Comparison of ENCODE assay signal across 8 mouse cellular contexts in the genomic region with DNA sequence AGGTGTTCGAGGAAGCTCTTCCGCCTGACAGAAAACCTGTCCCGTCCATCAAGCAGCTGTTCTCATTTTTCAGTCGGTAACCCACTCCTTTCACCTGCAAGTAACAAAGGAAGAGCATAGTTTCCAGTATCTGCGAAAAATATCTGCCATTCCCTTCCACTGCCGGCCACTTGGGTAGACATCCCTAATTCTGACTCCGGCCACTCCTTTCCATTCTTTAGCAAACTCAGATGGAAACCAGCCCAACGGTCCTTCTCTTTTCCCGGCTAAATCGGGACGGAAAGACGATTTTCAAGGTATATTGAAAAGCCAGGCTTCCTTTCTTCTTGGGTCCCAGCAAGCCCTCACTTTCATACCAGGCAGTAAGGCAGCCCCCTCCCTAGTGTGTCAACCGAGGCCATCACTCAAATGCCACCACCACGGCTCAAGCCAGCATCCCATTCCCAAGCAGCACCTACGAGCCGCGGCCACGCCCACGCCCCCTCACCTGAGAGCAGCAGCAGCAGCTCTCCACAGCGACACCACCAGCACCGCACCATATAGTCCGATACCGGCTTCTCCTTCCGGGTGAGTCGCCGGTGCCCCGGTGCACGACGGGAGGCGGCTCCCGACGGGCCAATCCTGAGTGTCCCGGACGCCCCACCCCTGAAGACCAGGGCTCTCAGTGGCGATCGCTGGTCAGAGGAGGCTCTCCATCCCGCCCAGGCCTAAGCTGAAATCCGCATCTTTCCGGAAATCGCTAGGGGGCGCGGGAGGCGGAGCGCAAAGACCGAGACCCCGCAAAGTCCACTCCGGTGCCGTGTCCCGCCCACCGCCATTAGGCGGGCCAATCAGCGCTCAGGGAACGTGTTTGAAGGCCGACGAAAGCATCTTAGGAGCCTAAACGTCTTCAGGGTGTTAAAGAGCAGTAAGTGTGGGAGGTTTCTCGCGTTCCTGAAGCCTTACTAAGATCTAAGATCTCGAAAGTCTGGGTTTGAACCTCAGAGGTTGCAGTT. TPM values are rescaled to one million over a fixed set of nuclear protein-coding genes. Genes with fewer than 3 reads are reported as not detected.
DNase-seq lines count a peak whose midpoint lies in the region; ATAC-seq and TF ChIP-seq lines count a peak whose summit lies in the region.

A gene (minus strand): TSS at position 592 of the 995 bp plus-strand sequence.

- H3K9ac ChIP-seq in CH12.LX (ENCODE audit: insufficient read depth, low read depth): peak within 1 kb of the TSS; percentile 87
- H3K9ac ChIP-seq in forebrain, embryonic 11.5 days (ENCODE audit: low read length): peak within 1 kb of the TSS; percentile 66
- peak within 1 kb of the TSS; percentile 66 for H3K9ac ChIP-seq in heart, embryonic 16.5 days (ENCODE audit: low read length)
- H3K9ac ChIP-seq in liver, embryonic 15.5 days: peak within 1 kb of the TSS; percentile 82
- peak within 1 kb of the TSS; percentile 64 for H3K9ac ChIP-seq in neural tube, embryonic 12.5 days

- H3K4me2 ChIP-seq in CH12.LX (ENCODE audit: insufficient read depth, low read depth, poor library complexity, severe bottlenecking): peak within 1 kb of the TSS; percentile 93
- peak within 1 kb of the TSS; percentile 69 for H3K4me2 ChIP-seq in forebrain, embryonic 11.5 days (ENCODE audit: low read depth, low read length, severe bottlenecking)
- peak within 1 kb of the TSS; percentile 78 for H3K4me2 ChIP-seq in heart, embryonic 16.5 days (ENCODE audit: low read depth, low read length)
- peak within 1 kb of the TSS; percentile 85 for H3K4me2 ChIP-seq in liver, embryonic 15.5 days
- peak within 1 kb of the TSS; percentile 74 for H3K4me2 ChIP-seq in neural tube, embryonic 12.5 days (replicated peaks)

- DNase-seq in CH12.LX (ENCODE audit: extremely low read depth): peak; percentile 100
- DNase-seq in c-Kit-positive CD71-positive TER-119-negative erythroid progenitor cells, embryonic 14.5 days (ENCODE audit: low read depth): peak; percentile 98
- DNase-seq in forebrain, embryonic 11.5 days (ENCODE audit: low spot score): peak; percentile 99
- peak; percentile 100 for DNase-seq in kidney, postnatal 36 days
- peak; percentile 98 for DNase-seq in telencephalon, adult 2 months (ENCODE audit: low read depth, low spot score)

- H3K36me3 ChIP-seq in CH12.LX (replicated peaks in 1 of 2; ENCODE audit: control insufficient read depth in 1 of 2, insufficient read depth in 1 of 2, low read length in 1 of 2): peaks cover 12 to 18% of the 10 kb centered on the region in 2 experiments
- H3K36me3 ChIP-seq in forebrain, embryonic 11.5 days (ENCODE audit: control insufficient read depth, insufficient read depth, low read length): no peaks in the 10 kb centered on the region; the same call in 1 of the 2 replicates
- H3K36me3 ChIP-seq in heart, embryonic 16.5 days (ENCODE audit: control insufficient read depth, insufficient read depth): peaks cover 6% of the 10 kb centered on the region
- H3K36me3 ChIP-seq in liver, embryonic 15.5 days (replicated peaks): peaks cover 11% of the 10 kb centered on the region
- peaks cover 15% of the 10 kb centered on the region for H3K36me3 ChIP-seq in neural tube, embryonic 12.5 days

- WGBS in forebrain, embryonic 11.5 days: 2% methylated on average over 59 of the region's 59 CpGs
- WGBS in heart, embryonic 16.5 days: 2% methylated on average over 59 of the region's 59 CpGs
- WGBS in liver, embryonic 15.5 days (ENCODE audit: insufficient replicate concordance): 1% methylated on average over 59 of the region's 59 CpGs
- WGBS in neural tube, embryonic 12.5 days: under 1% methylated on average over 59 of the region's 59 CpGs

- TF ChIP-seq POLR2A in CH12.LX (IDR thresholded peaks at IDR 0.05; ENCODE audit: low read depth, low read length): peak; percentile 93

- H3K4me3 ChIP-seq in CH12.LX (replicated peaks in 1 of 3; ENCODE audit: low read depth in 2 of 3, low read length in 2 of 3, poor library complexity in 1 of 3): peak within 1 kb of the TSS; percentile 74 to 82 (median 80)
- H3K4me3 ChIP-seq in forebrain, embryonic 11.5 days (ENCODE audit: low read depth, low read length): peak within 1 kb of the TSS; percentile 76
- peak within 1 kb of the TSS; percentile 88 for H3K4me3 ChIP-seq in heart, embryonic 16.5 days (ENCODE audit: low read length)
- H3K4me3 ChIP-seq in liver, embryonic 15.5 days (replicated peaks): peak within 1 kb of the TSS; percentile 88
- H3K4me3 ChIP-seq in neural tube, embryonic 12.5 days: peak within 1 kb of the TSS; percentile 77

- peaks cover 13 to 16% of the 10 kb centered on the region in 2 experiments for H3K4me1 ChIP-seq in CH12.LX (ENCODE audit: control insufficient read depth in 1 of 2, insufficient read depth in 2 of 2)
- peaks cover 4% of the 10 kb centered on the region; the same call in 1 of the 2 replicates for H3K4me1 ChIP-seq in forebrain, embryonic 11.5 days (replicated peaks; ENCODE audit: control insufficient read depth, insufficient read depth, low read length)
- H3K4me1 ChIP-seq in heart, embryonic 16.5 days (ENCODE audit: control insufficient read depth, insufficient read depth, low read length): peaks cover 8% of the 10 kb centered on the region
- peaks cover 31% of the 10 kb centered on the region for H3K4me1 ChIP-seq in liver, embryonic 15.5 days (replicated peaks)
- peaks cover 24% of the 10 kb centered on the region for H3K4me1 ChIP-seq in neural tube, embryonic 12.5 days

- dilution Hi-C loops in CH12.LX (cut with MboI; ENCODE audit: extremely low pct_ligation_motif_present, extremely low pct_unique_long_range_greater_than_20kb, low sequenced_read_pairs): no loop called here

- peak within 1 kb of the TSS; percentile 88 for H3K27ac ChIP-seq in CH12.LX (ENCODE audit: insufficient read depth, low read depth)
- H3K27ac ChIP-seq in forebrain, embryonic 11.5 days (ENCODE audit: low read depth, low read length): no peak within 1 kb of the TSS
- peak within 1 kb of the TSS; percentile 83 for H3K27ac ChIP-seq in heart, embryonic 16.5 days (ENCODE audit: low read length)
- peak within 1 kb of the TSS; percentile 88 for H3K27ac ChIP-seq in liver, embryonic 15.5 days (replicated peaks)
- peak within 1 kb of the TSS; percentile 53; the same call in 1 of the 2 replicates for H3K27ac ChIP-seq in neural tube, embryonic 12.5 days

- peaks cover 24% of the 10 kb centered on the region for H3K79me2 ChIP-seq in CH12.LX (replicated peaks; ENCODE audit: control insufficient read depth, extremely low read depth, insufficient read depth, poor library complexity, severe bottlenecking)

- no peaks in the 10 kb centered on the region for H3K27me3 ChIP-seq in CH12.LX (replicated peaks)
- no peaks in the 10 kb centered on the region for H3K27me3 ChIP-seq in forebrain, embryonic 11.5 days (ENCODE audit: control insufficient read depth, insufficient read depth, low read length)
- H3K27me3 ChIP-seq in heart, embryonic 16.5 days (ENCODE audit: control insufficient read depth, insufficient read depth, low read length): no peaks in the 10 kb centered on the region
- no peaks in the 10 kb centered on the region for H3K27me3 ChIP-seq in liver, embryonic 15.5 days
- H3K27me3 ChIP-seq in neural tube, embryonic 12.5 days (replicated peaks): no peaks in the 10 kb centered on the region

- TF ChIP-seq RAD21 in CH12.LX (IDR thresholded peaks at IDR 0.05; ENCODE audit: low read depth, low read length): no peak

- no peaks in the 10 kb centered on the region for H3K9me3 ChIP-seq in CH12.LX (replicated peaks; ENCODE audit: low read length)
- no peaks in the 10 kb centered on the region for H3K9me3 ChIP-seq in forebrain, embryonic 11.5 days (ENCODE audit: control insufficient read depth, low read length)
- H3K9me3 ChIP-seq in heart, embryonic 16.5 days (replicated peaks; ENCODE audit: control insufficient read depth, low read length): no peaks in the 10 kb centered on the region
- H3K9me3 ChIP-seq in liver, embryonic 15.5 days (replicated peaks): no peaks in the 10 kb centered on the region
- no peaks in the 10 kb centered on the region for H3K9me3 ChIP-seq in neural tube, embryonic 12.5 days

- in situ Hi-C loops in CH12.LX (cut with MboI; ENCODE audit: low pct_ligation_motif_present, low pct_unique_long_range_greater_than_20kb, low sequenced_read_pairs): loop anchor here (5.0 kb wide), 1 partner anchor 75 kb away; no protein-coding TSS in a partner anchor

- TF ChIP-seq CTCF in CH12.LX (conservative IDR thresholded peaks at IDR 0.05 in 1 of 2, IDR thresholded peaks at IDR 0.05 in 1 of 2; ENCODE audit: low read depth in 2 of 2, low read length in 2 of 2): peak; percentile 14 to 87; a peak in 2 of 4 replicates

- ATAC-seq in forebrain, embryonic 11.5 days (replicated peaks; ENCODE audit: low FRiP score): peak; percentile 99
- peak; percentile 100 for ATAC-seq in heart, embryonic 16.5 days (replicated peaks; ENCODE audit: extremely low read depth, insufficient read depth, low FRiP score)
- peak; percentile 100 for ATAC-seq in liver, embryonic 15.5 days (ENCODE audit: insufficient read depth)
- peak; percentile 99 for ATAC-seq in neural tube, embryonic 12.5 days (ENCODE audit: low FRiP score, low read depth)

- TF ChIP-seq EP300 in CH12.LX (IDR thresholded peaks at IDR 0.05; ENCODE audit: low read length): no peak

TF ChIP-seq in CH12.LX, 34 proteins besides CTCF, POLR2A, EP300 and RAD21 (continues in another document):
- TF ChIP-seq SMC3 (IDR thresholded peaks at IDR 0.05; ENCODE audit: low read depth, low read length): peak; percentile 17
- TF ChIP-seq USF1 (IDR thresholded peaks at IDR 0.05; ENCODE audit: low read depth, low read length): no peak; the same call in 1 of the 2 replicates
- TF ChIP-seq ZNF384 (IDR thresholded peaks at IDR 0.05; ENCODE audit: low read depth, low read length): no peak
- TF ChIP-seq GABPA (IDR thresholded peaks at IDR 0.05; ENCODE audit: insufficient replicate concordance, low read depth, low read length): peak; percentile 8; the same call in 1 of the 2 replicates
- no peak; the same call in 1 of the 2 replicates for TF ChIP-seq MAX (IDR thresholded peaks at IDR 0.05; ENCODE audit: low read length)
- peak; percentile 89 for TF ChIP-seq ZMIZ1 (IDR thresholded peaks at IDR 0.05; ENCODE audit: low read depth, low read length)
- TF ChIP-seq ELF1 (IDR thresholded peaks at IDR 0.05; ENCODE audit: low read depth, low read length): peak; percentile 98
- no peak for TF ChIP-seq UBTF (IDR thresholded peaks at IDR 0.05; ENCODE audit: low read depth, low read length)
- TF ChIP-seq NELFE (IDR thresholded peaks at IDR 0.05; ENCODE audit: low read depth, low read length): peak; percentile 87
- no peak for TF ChIP-seq E2F4 (IDR thresholded peaks at IDR 0.05; ENCODE audit: insufficient replicate concordance, low read depth, low read length)

RNA-seq across cellular contexts. Expression of the gene that starts here (rescaled TPM):
- 153 and 173 TPM in 2 replicates for total RNA-seq in CH12.LX (2012; rRNA removed)
- total RNA-seq in CH12.LX (2014; rRNA removed): 244 and 246 TPM in 2 replicates
- 208 and 217 TPM in 2 replicates for polyA plus RNA-seq in CH12.LX (2012; ENCODE audit: insufficient read length, low read depth)
- 17.5 and 26.9 TPM in 2 replicates for polyA plus RNA-seq in forebrain, embryonic 11.5 days (2014; fragmentation: Nextera tagmentation; extraction: Ambion mirVana)
- polyA plus RNA-seq in heart, embryonic 16.5 days (2015; fragmentation: Nextera tagmentation; extraction: Ambion mirVana): 11.9 and 14.0 TPM in 2 replicates
- polyA plus RNA-seq in liver, embryonic 15.5 days (2015; fragmentation: Nextera tagmentation; extraction: Ambion mirVana): 8.6 and 8.7 TPM in 2 replicates
- 57.0 and 58.4 TPM in 2 replicates for polyA plus RNA-seq in neural tube, embryonic 12.5 days (2016; fragmentation: Nextera tagmentation; extraction: Ambion mirVana)
